Mouse (Mus musculus): ENCODE measurements around the gene Mmgt2. TPM values are rescaled to one million over a fixed set of nuclear protein-coding genes. Genes with fewer than 3 reads are reported as not detected.

The Mmgt2 gene
- polyA plus RNA-seq (2015; fragmentation: Nextera tagmentation; extraction: Ambion mirVana): 17.5 and 24.3 TPM in 2 replicates

GRCm38 (mm10) chr11:62648591-62649391 is at the start of gene Mmgt2:
TSS of gene Mmgt2 (plus strand) at chr11:62648664.

DNA sequence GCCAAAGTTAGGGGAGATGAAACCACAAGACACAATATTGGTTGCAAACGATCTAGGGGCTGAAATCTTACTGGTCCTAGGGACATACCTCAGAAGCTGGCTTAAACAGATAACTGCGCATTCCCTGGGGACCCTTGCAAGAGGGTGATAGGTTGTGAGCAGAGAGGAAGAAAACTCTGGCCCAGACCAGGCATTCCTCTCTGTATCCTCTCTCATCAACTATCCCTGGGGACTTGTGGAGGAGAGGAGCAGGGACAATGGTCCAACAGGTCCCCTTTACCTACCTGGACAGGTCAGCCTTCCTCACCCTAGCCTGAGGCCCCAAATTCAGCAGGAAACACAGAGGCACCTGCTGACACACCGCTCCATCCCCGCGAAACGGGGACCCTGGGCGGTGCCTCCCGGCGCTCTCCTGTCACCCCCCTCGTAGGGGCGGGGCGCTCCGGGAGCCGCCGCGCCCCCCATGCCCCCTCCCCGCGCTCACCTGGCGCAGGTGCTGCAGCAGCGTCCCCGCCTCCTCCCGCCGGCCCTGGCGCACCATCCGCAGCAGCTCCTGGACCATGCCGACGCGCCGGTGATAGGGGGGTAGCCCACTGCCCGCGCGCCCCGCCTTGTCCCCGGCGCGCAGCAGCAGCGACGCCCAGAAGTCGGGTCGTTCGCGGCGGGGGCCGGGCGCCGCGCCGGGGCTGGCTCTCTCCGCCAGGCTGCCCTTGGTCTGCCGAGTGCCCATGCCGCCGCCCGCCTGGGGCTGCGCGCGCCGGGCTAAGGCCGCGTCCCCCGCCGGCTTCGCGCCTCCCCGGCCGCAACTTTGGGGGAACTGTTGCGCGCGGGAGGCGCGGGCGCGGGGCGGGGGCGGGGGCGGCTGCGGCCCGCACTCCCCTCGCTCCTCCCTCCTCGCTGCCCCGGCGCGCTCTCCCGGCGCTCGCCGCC is 538 bp upstream of the Mmgt2 start, which contains the start of gene Lrrc75a:
Lrrc75a (minus strand) TSS at position 863 of the 930 bp plus-strand sequence.

Other genes starting within 250 kb of the Mmgt2 start
- gene Pigl, start 190.2 kb upstream of the Mmgt2 start, polyA plus RNA-seq (2015; fragmentation: Nextera tagmentation; extraction: Ambion mirVana): 5.1 and 5.6 TPM in 2 replicates
- gene Ncor1, start 190.1 kb upstream of the Mmgt2 start, polyA plus RNA-seq (2015; fragmentation: Nextera tagmentation; extraction: Ambion mirVana): 108 and 117 TPM in 2 replicates
- 28.7 and 29.7 TPM in 2 replicates for gene Cenpv, start 109.4 kb upstream of the Mmgt2 start, polyA plus RNA-seq (2015; fragmentation: Nextera tagmentation; extraction: Ambion mirVana)
- gene Ubb, start 97.5 kb upstream of the Mmgt2 start, polyA plus RNA-seq (2015; fragmentation: Nextera tagmentation; extraction: Ambion mirVana): 1,727 and 1,843 TPM in 2 replicates
- gene Trpv2, start 74.2 kb upstream of the Mmgt2 start, polyA plus RNA-seq (2015; fragmentation: Nextera tagmentation; extraction: Ambion mirVana): 12.1 and 13.7 TPM in 2 replicates
- gene Lrrc75a, start 141 bp upstream of the Mmgt2 start, polyA plus RNA-seq (2015; fragmentation: Nextera tagmentation; extraction: Ambion mirVana): 4.4 and 5.0 TPM in 2 replicates
- 1.5 and 1.7 TPM in 2 replicates for gene Zfp287, start 83.2 kb downstream of the Mmgt2 start, polyA plus RNA-seq (2015; fragmentation: Nextera tagmentation; extraction: Ambion mirVana)
- gene Gm10428, start 104.4 kb downstream of the Mmgt2 start, polyA plus RNA-seq (2015; fragmentation: Nextera tagmentation; extraction: Ambion mirVana): not detected in 2 replicates
- 1.7 and 3.2 TPM in 2 replicates for gene Zfp286, start 140.8 kb downstream of the Mmgt2 start, polyA plus RNA-seq (2015; fragmentation: Nextera tagmentation; extraction: Ambion mirVana)
- gene Trim16, start 171.6 kb downstream of the Mmgt2 start, polyA plus RNA-seq (2015; fragmentation: Nextera tagmentation; extraction: Ambion mirVana): 2.7 and 3.0 TPM in 2 replicates
- 0.29 and 0.41 TPM in 2 replicates for gene Fbxw10, start 198.4 kb downstream of the Mmgt2 start, polyA plus RNA-seq (2015; fragmentation: Nextera tagmentation; extraction: Ambion mirVana)
- gene Tvp23b, start 230.8 kb downstream of the Mmgt2 start, polyA plus RNA-seq (2015; fragmentation: Nextera tagmentation; extraction: Ambion mirVana): 30.9 and 37.4 TPM in 2 replicates

Measured in spleen, postnatal 0 days (tissue).